Mouse (Mus musculus) limb, embryonic 12.5 days (tissue): ENCODE measurements around the gene Smim27. TPM values are rescaled to one million over a fixed set of nuclear protein-coding genes. Genes with fewer than 3 reads are reported as not detected.
A peak's percentile ranks its signal among the peaks of the same experiment; 100 is the strongest.

ENCODE experiments used
- ATAC-seq: fragments of 200-750 bp; cut with Nextera tagmentation; 2 replicates; pipeline ENCODE4 v1.8.0; 2017; ENCODE audit warnings: low read depth, moderate TSS enrichment; ENCODE audit not compliant: insufficient number of reproducible peaks, insufficient read depth, low FRiP score, low TSS enrichment
- H3K27ac ChIP-seq: fragments of 300-500 bp; sonication (generic); 2 replicates; pipeline ENCODE4 v1.5.1; 2016; ENCODE audit warnings: mild to moderate bottlenecking, moderate library complexity
- H3K27me3 ChIP-seq: fragments of 300-500 bp; sonication (generic); 2 replicates; pipeline ENCODE4 v1.6.1; 2016; ENCODE audit warnings: mild to moderate bottlenecking, moderate library complexity
- H3K36me3 ChIP-seq: fragments of 300-500 bp; sonication (generic); 2 replicates; pipeline ENCODE4 v1.6.1; 2016; ENCODE audit warnings: mild to moderate bottlenecking, moderate library complexity
- H3K4me1 ChIP-seq: fragments of 300-500 bp; sonication (generic); replicated peaks from 2 replicates; pipeline ENCODE4 v1.6.1; 2016
- H3K4me2 ChIP-seq: fragments of 300-500 bp; sonication (generic); 2 replicates; pipeline ENCODE4 v1.6.1; 2016; ENCODE audit warnings: mild to moderate bottlenecking, moderate library complexity
- H3K4me3 ChIP-seq: fragments of 300-500 bp; sonication (generic); replicated peaks from 2 replicates; pipeline ENCODE4 v1.5.1; 2016; ENCODE audit warnings: mild to moderate bottlenecking
- H3K9ac ChIP-seq: fragments of 300-500 bp; sonication (generic); replicated peaks from 2 replicates; pipeline ENCODE4 v1.6.1; 2016; ENCODE audit warnings: mild to moderate bottlenecking, moderate library complexity
- H3K9me3 ChIP-seq: fragments of 300-500 bp; sonication (generic); 2 replicates; pipeline ENCODE4 v1.6.1; 2016; ENCODE audit warnings: mild to moderate bottlenecking, moderate library complexity
- WGBS: fragments of 180-500 bp; shearing (Covaris S2); methylation state at CpG from one replicate; pipeline ENCODE4 v1.1.7; 2016; 5-methylcytosine and 5-hydroxymethylcytosine counted together
- polyA plus RNA-seq: library from polyadenylated mRNA; unstranded; fragments of >200 nt; fragmentation: Nextera tagmentation; extraction: Ambion mirVana; gene quantifications from 2 replicates; pipeline ENCODE4 v1.2.1, GENCODE M21; 2016

The Smim27 gene
- 26.4 and 34.4 TPM in 2 replicates for polyA plus RNA-seq

- H3K4me2 ChIP-seq: peak within 1 kb of the TSS; percentile 90
- peak within 1 kb of the TSS; percentile 86 for H3K9ac ChIP-seq
- WGBS: under 1% methylated on average over 38 of the region's 38 CpGs
- peak within 1 kb of the TSS; percentile 99 for H3K27ac ChIP-seq
- no peaks in the 10 kb centered on the region for H3K9me3 ChIP-seq
- H3K4me3 ChIP-seq: peak within 1 kb of the TSS; percentile 83
- H3K27me3 ChIP-seq: no peaks in the 10 kb centered on the region
- peak; percentile 97 for ATAC-seq
- H3K4me1 ChIP-seq: peaks cover 21% of the 10 kb centered on the region
- H3K36me3 ChIP-seq: peaks cover 51% of the 10 kb centered on the region
Measured at GRCm38 (mm10) chr4:40269430-40270032, at the start of gene Smim27, which contains the start of gene Topors. Smim27 (plus strand) TSS chr4:40269579. Topors (minus strand) TSS chr4:40269850.

- H3K4me2 ChIP-seq: 0 out of 2 replicates have a peak overlapping the region, but pooled peaks have one; percentile 21
- 0 out of 2 replicates have a peak, but pooled peaks cover 5% of the 10 kb centered on the region for H3K36me3 ChIP-seq
- H3K4me1 ChIP-seq: no peaks in the 10 kb centered on the region; the same call in 1 of the 2 replicates
Measured at GRCm38 (mm10) chr4:40220437-40220836, 48.9 kb upstream of the Smim27 start.

GRCm38 (mm10) chr4:40221004-40221760, 48.2 kb upstream of the Smim27 start:
- H3K4me2 ChIP-seq: no peak overlapping the region
- 0 out of 2 replicates have a peak, but pooled peaks cover 5% of the 10 kb centered on the region for H3K36me3 ChIP-seq
- H3K27me3 ChIP-seq: peaks cover 23% of the 10 kb centered on the region
- no peak overlapping the region for H3K4me3 ChIP-seq
- H3K27ac ChIP-seq: no peak overlapping the region
- WGBS: 25% methylated on average over 14 of the region's 14 CpGs
- ATAC-seq: no peak
- H3K9me3 ChIP-seq: no peaks in the 10 kb centered on the region
- H3K4me1 ChIP-seq: no peaks in the 10 kb centered on the region; the same call in 1 of the 2 replicates
- H3K9ac ChIP-seq: no peak overlapping the region

More at GRCm38 (mm10) chr4:40220437-40220836, 48.9 kb upstream of the Smim27 start:
- WGBS: 16% methylated on average over 12 of the region's 12 CpGs
- no peak overlapping the region for H3K9ac ChIP-seq
- no peak overlapping the region for H3K4me3 ChIP-seq
- H3K27ac ChIP-seq: no peak overlapping the region
- no peaks in the 10 kb centered on the region for H3K9me3 ChIP-seq
- no peak for ATAC-seq
- peaks cover 23% of the 10 kb centered on the region for H3K27me3 ChIP-seq

GRCm38 (mm10) chr4:40221876-40222585, 47.3 kb upstream of the Smim27 start:
- WGBS: 53% methylated on average over 21 of the region's 21 CpGs
- no peak for ATAC-seq

GRCm38 (mm10) chr4:40226095-40226494, 43.3 kb upstream of the Smim27 start:
- Histone ChIP-seq H3K27me3 (peaks cover 15% of the 10 kb centered on the region), H3K4me2 (no peak overlapping the region), H3K9me3 (no peaks in the 10 kb centered on the region), H3K27ac (no peak overlapping the region), H3K9ac (no peak overlapping the region), H3K36me3 (0 out of 2 replicates have a peak, but pooled peaks cover 5% of the 10 kb centered on the region), H3K4me3 (no peak overlapping the region), H3K4me1 (no peaks in the 10 kb centered on the region)
- 71% methylated on average over 5 of the region's 5 CpGs for WGBS
- no peak for ATAC-seq

More at GRCm38 (mm10) chr4:40221876-40222585, 47.3 kb upstream of the Smim27 start:
- no peak overlapping the region for H3K9ac ChIP-seq
- no peak overlapping the region for H3K4me3 ChIP-seq
- 0 out of 2 replicates have a peak, but pooled peaks cover 5% of the 10 kb centered on the region for H3K36me3 ChIP-seq
- peaks cover 23% of the 10 kb centered on the region for H3K27me3 ChIP-seq
- H3K27ac ChIP-seq: no peak overlapping the region
- no peaks in the 10 kb centered on the region; the same call in 1 of the 2 replicates for H3K4me1 ChIP-seq
- no peak overlapping the region for H3K4me2 ChIP-seq
- no peaks in the 10 kb centered on the region for H3K9me3 ChIP-seq

- Histone ChIP-seq H3K4me2 (no peak overlapping the region), H3K4me3 (no peak overlapping the region), H3K9me3 (no peaks in the 10 kb centered on the region), H3K4me1 (no peaks in the 10 kb centered on the region), H3K27ac (no peak overlapping the region), H3K27me3 (peaks cover 4% of the 10 kb centered on the region), H3K9ac (no peak overlapping the region), H3K36me3 (no peaks in the 10 kb centered on the region)
- 88% methylated on average over 11 of the region's 11 CpGs for WGBS
- no peak for ATAC-seq
Measured at GRCm38 (mm10) chr4:40227131-40227530, 42.2 kb upstream of the Smim27 start.

- H3K9ac ChIP-seq: no peak overlapping the region
- H3K27me3 ChIP-seq: no peaks in the 10 kb centered on the region
- no peak overlapping the region for H3K4me2 ChIP-seq
- no peak overlapping the region for H3K4me3 ChIP-seq
- 93% methylated on average over 7 of the region's 7 CpGs for WGBS
- H3K9me3 ChIP-seq: no peaks in the 10 kb centered on the region
- no peaks in the 10 kb centered on the region for H3K4me1 ChIP-seq
- no peaks in the 10 kb centered on the region for H3K36me3 ChIP-seq
- no peak for ATAC-seq
- no peak overlapping the region for H3K27ac ChIP-seq
Measured at GRCm38 (mm10) chr4:40227886-40228285, 41.5 kb upstream of the Smim27 start.

- H3K27ac ChIP-seq: no peak overlapping the region
- peaks cover 5% of the 10 kb centered on the region; the same call in 1 of the 2 replicates for H3K36me3 ChIP-seq
- H3K4me3 ChIP-seq: no peak overlapping the region
- ATAC-seq: no peak
- no peak overlapping the region for H3K4me2 ChIP-seq
- H3K9me3 ChIP-seq: no peaks in the 10 kb centered on the region
- no peak overlapping the region for H3K9ac ChIP-seq
- WGBS: 91% methylated on average over 6 of the region's 6 CpGs
- H3K27me3 ChIP-seq: no peaks in the 10 kb centered on the region
- no peaks in the 10 kb centered on the region for H3K4me1 ChIP-seq
Measured at GRCm38 (mm10) chr4:40229723-40230122, 39.7 kb upstream of the Smim27 start.

GRCm38 (mm10) chr4:40233062-40233664, 36.2 kb upstream of the Smim27 start:
- H3K4me3 ChIP-seq: no peak overlapping the region
- peaks cover 5% of the 10 kb centered on the region; the same call in 1 of the 2 replicates for H3K36me3 ChIP-seq
- H3K9ac ChIP-seq: no peak overlapping the region
- H3K27ac ChIP-seq: no peak overlapping the region
- ATAC-seq: no peak
- no peak overlapping the region for H3K4me2 ChIP-seq
- WGBS: 89% methylated on average over 7 of the region's 7 CpGs
- no peaks in the 10 kb centered on the region for H3K27me3 ChIP-seq
- no peaks in the 10 kb centered on the region for H3K9me3 ChIP-seq
- no peaks in the 10 kb centered on the region for H3K4me1 ChIP-seq

GRCm38 (mm10) chr4:40234256-40234655, 35.1 kb upstream of the Smim27 start:
- Histone ChIP-seq H3K9me3 (no peaks in the 10 kb centered on the region), H3K4me2 (no peak overlapping the region), H3K36me3 (peaks cover 5% of the 10 kb centered on the region; the same call in 1 of the 2 replicates), H3K27ac (no peak overlapping the region), H3K4me3 (no peak overlapping the region), H3K4me1 (peaks cover 8% of the 10 kb centered on the region; the same call in 1 of the 2 replicates), H3K9ac (no peak overlapping the region), H3K27me3 (no peaks in the 10 kb centered on the region)
- 77% methylated on average over 5 of the region's 6 CpGs for WGBS
- ATAC-seq: no peak
